Comparison of ENCODE assay signal across 8 mouse cellular contexts in genomic region chr13:107890866-107891821, GRCm38 (mm10).
DNase-seq lines count a peak whose midpoint lies in the region; ATAC-seq lines count a peak whose summit lies in the region.

No protein-coding gene starts in this region.

- H3K27me3 ChIP-seq in intestine, embryonic 15.5 days (replicated peaks): no peaks in the 10 kb centered on the region

- peak overlapping the region; percentile 68 for H3K4me3 ChIP-seq in intestine, embryonic 15.5 days (replicated peaks)

- peak; percentile 51 for ATAC-seq in intestine, embryonic 15.5 days
- no peak for ATAC-seq in inflammation-experienced regulatory T-cells, adult 6 months

- no peaks in the 10 kb centered on the region for H3K36me3 ChIP-seq in intestine, embryonic 15.5 days

- H3K4me1 ChIP-seq in intestine, embryonic 15.5 days (replicated peaks): peaks cover 6% of the 10 kb centered on the region; the same call in 1 of the 2 replicates

- H3K4me2 ChIP-seq in intestine, embryonic 15.5 days (replicated peaks): peak overlapping the region; percentile 87

- DNase-seq in adrenal gland, adult (ENCODE audit: inconsistent age in 2 of 2, low spot score in 1 of 2): peak; percentile 82 to 94
- peak; percentile 79 for DNase-seq in embryo, embryonic 10 days (ENCODE audit: low spot score)
- peak; percentile 67 for DNase-seq in gastrocnemius, postnatal 25 days
- peak; percentile 72 for DNase-seq in left cerebral cortex, postnatal 4 days
- peak; percentile 74 for DNase-seq in mesoderm, embryonic 11.5 days (ENCODE audit: low read depth, low spot score)
- peak; percentile 67 for DNase-seq in right cerebral cortex, postnatal 25 days

- intact Hi-C loops in left cerebral cortex, postnatal 4 days (cut with DNase I): no loop called here

- no peaks in the 10 kb centered on the region for H3K9me3 ChIP-seq in intestine, embryonic 15.5 days

- peak overlapping the region; percentile 99 for H3K27ac ChIP-seq in intestine, embryonic 15.5 days

- H3K9ac ChIP-seq in intestine, embryonic 15.5 days: peak overlapping the region; percentile 80

- WGBS in intestine, embryonic 15.5 days: under 1% methylated on average over 95 of the region's 95 CpGs
